In genomic region chr12:54384116-54384515, GRCm38 (mm10) we compare ENCODE assay signal across 28 mouse cellular contexts.
A peak's percentile ranks its signal among the peaks of the same experiment; 100 is the strongest.
DNase-seq lines count a peak whose midpoint lies in the region; ATAC-seq and TF ChIP-seq lines count a peak whose summit lies in the region.
"Had no signal": no experiment of that assay in that cellular context is flagged by ENCODE, and none has a peak within 500 bp of the region (broad histone marks: within the 10 kb centered on the region; RNA-seq: fewer than 3 reads in every experiment).

No protein-coding gene starts in this region.

- TF ChIP-seq POLR2A in limb, embryonic 14.5 days (IDR thresholded peaks at IDR 0.05; ENCODE audit: borderline replicate concordance, extremely low read depth, insufficient read depth, insufficient read length) = no peak

- H3K9ac ChIP-seq in embryonic facial prominence, embryonic 14.5 days (ENCODE audit: low read depth, low read length) = no peak overlapping the region
- H3K9ac ChIP-seq in limb, embryonic 14.5 days (ENCODE audit: low read depth, low read length, severe bottlenecking) = no peak overlapping the region
- H3K9ac ChIP-seq: forebrain, embryonic 13.5 days; heart, embryonic 12.5 days; hindbrain, embryonic 12.5 days; intestine, embryonic 15.5 days; limb, embryonic 13.5 days; liver, embryonic 12.5 days; liver, postnatal 0 days; midbrain, embryonic 15.5 days had no signal

- no peak for ATAC-seq in embryonic facial prominence, embryonic 14.5 days (ENCODE audit: low read depth)
- ATAC-seq in limb, embryonic 14.5 days (ENCODE audit: low FRiP score, low read depth) = no peak
- ATAC-seq in activated CD4-positive, CD25-positive, alpha-beta regulatory T cell, adult 4 months = no peak
- ATAC-seq: forebrain, embryonic 13.5 days; hindbrain, postnatal 0 days; intestine, embryonic 15.5 days; liver, embryonic 12.5 days; liver, postnatal 0 days; midbrain, embryonic 15.5 days had no signal

- no peak overlapping the region for H3K4me2 ChIP-seq in embryonic facial prominence, embryonic 14.5 days (ENCODE audit: low read depth, low read length)
- H3K4me2 ChIP-seq in limb, embryonic 14.5 days (replicated peaks; ENCODE audit: low read depth, low read length, severe bottlenecking) = no peak overlapping the region
- H3K4me2 ChIP-seq: forebrain, embryonic 13.5 days; heart, embryonic 12.5 days; hindbrain, embryonic 12.5 days; intestine, embryonic 15.5 days; limb, embryonic 13.5 days; liver, embryonic 12.5 days; midbrain, embryonic 15.5 days had no signal

- H3K27me3 ChIP-seq in embryonic facial prominence, embryonic 14.5 days (replicated peaks; ENCODE audit: control insufficient read depth, insufficient read depth, low read length) = no peaks in the 10 kb centered on the region
- H3K27me3 ChIP-seq in embryonic facial prominence, embryonic 10.5 days (replicated peaks; ENCODE audit: low read depth, poor library complexity, severe bottlenecking) = no peaks in the 10 kb centered on the region
- H3K27me3 ChIP-seq in limb, embryonic 14.5 days (ENCODE audit: control insufficient read depth, insufficient read depth, low read length) = no peaks in the 10 kb centered on the region
- no peaks in the 10 kb centered on the region for H3K27me3 ChIP-seq in limb, embryonic 10.5 days (ENCODE audit: low read depth, poor library complexity, severe bottlenecking)
- H3K27me3 ChIP-seq: forebrain, embryonic 13.5 days; heart, embryonic 12.5 days; hindbrain, embryonic 12.5 days; intestine, embryonic 15.5 days; limb, embryonic 13.5 days; liver, embryonic 12.5 days; midbrain, embryonic 15.5 days had no signal

- no peak overlapping the region for H3K27ac ChIP-seq in embryonic facial prominence, embryonic 14.5 days (replicated peaks; ENCODE audit: low read depth, low read length)
- no peak overlapping the region for H3K27ac ChIP-seq in embryonic facial prominence, embryonic 10.5 days (replicated peaks)
- H3K27ac ChIP-seq in limb, embryonic 14.5 days (replicated peaks; ENCODE audit: low read depth, low read length) = no peak overlapping the region
- H3K27ac ChIP-seq in limb, embryonic 10.5 days = no peak overlapping the region
- H3K27ac ChIP-seq: forebrain, embryonic 13.5 days; hindbrain, embryonic 12.5 days; hindbrain, postnatal 0 days; intestine, embryonic 15.5 days; layer of hippocampus, adult 2 months; left cerebral cortex, adult 2 months; limb, embryonic 13.5 days; liver, embryonic 12.5 days; midbrain, embryonic 15.5 days had no signal

- no peaks in the 10 kb centered on the region for H3K36me3 ChIP-seq in embryonic facial prominence, embryonic 14.5 days (ENCODE audit: control insufficient read depth, insufficient read depth, low read length)
- H3K36me3 ChIP-seq in embryonic facial prominence, embryonic 10.5 days (replicated peaks) = no peaks in the 10 kb centered on the region
- no peaks in the 10 kb centered on the region for H3K36me3 ChIP-seq in limb, embryonic 14.5 days (ENCODE audit: control insufficient read depth, insufficient read depth, low read length)
- H3K36me3 ChIP-seq in limb, embryonic 10.5 days = no peaks in the 10 kb centered on the region
- H3K36me3 ChIP-seq: heart, embryonic 12.5 days; hindbrain, embryonic 12.5 days; intestine, embryonic 15.5 days; limb, embryonic 13.5 days; liver, embryonic 12.5 days; midbrain, embryonic 15.5 days had no signal

- 19% methylated on average over 3 of the region's 3 CpGs for WGBS in embryonic facial prominence, embryonic 14.5 days
- WGBS in embryonic facial prominence, embryonic 10.5 days = 63% methylated on average over 3 of the region's 3 CpGs
- WGBS in limb, embryonic 14.5 days = 49% methylated on average over 3 of the region's 3 CpGs
- 65% methylated on average over 3 of the region's 3 CpGs for WGBS in limb, embryonic 10.5 days

- peak; percentile 60 for DNase-seq in embryonic facial prominence, embryonic 14.5 days (ENCODE audit: low spot score)
- no peak for DNase-seq in embryonic facial prominence, embryonic 10.5 days (ENCODE audit: low spot score)
- DNase-seq in limb, embryonic 14.5 days (ENCODE audit: low spot score) = peak; percentile 44
- DNase-seq in limb, embryonic 10.5 days (ENCODE audit: low spot score) = no peak
- DNase-seq in retina, postnatal 1 day = peak; percentile 11
- no peak for DNase-seq in retina, embryonic 14.5 days (ENCODE audit: low spot score)
- DNase-seq: adrenal gland, adult 2 months; adrenal gland, postnatal 36 days; cerebellum, adult 2 months; cerebellum, postnatal 14 days; gastrocnemius, postnatal 10 days; kidney, adult 2 months; kidney, postnatal 36 days; liver, postnatal 0 days; right cerebral cortex, postnatal 4 days; thymus, adult 2 months; thymus, postnatal 36 days had no signal

- H3K9me3 ChIP-seq in embryonic facial prominence, embryonic 14.5 days (ENCODE audit: control insufficient read depth, low read length) = no peaks in the 10 kb centered on the region
- H3K9me3 ChIP-seq in embryonic facial prominence, embryonic 10.5 days = no peaks in the 10 kb centered on the region
- no peaks in the 10 kb centered on the region for H3K9me3 ChIP-seq in limb, embryonic 14.5 days (ENCODE audit: control insufficient read depth, low read length)
- H3K9me3 ChIP-seq in limb, embryonic 10.5 days (replicated peaks) = no peaks in the 10 kb centered on the region
- H3K9me3 ChIP-seq: forebrain, embryonic 13.5 days; heart, embryonic 12.5 days; hindbrain, embryonic 12.5 days; intestine, embryonic 15.5 days; limb, embryonic 13.5 days; liver, embryonic 12.5 days; midbrain, embryonic 15.5 days had no signal

- H3K4me1 ChIP-seq in embryonic facial prominence, embryonic 14.5 days (ENCODE audit: control insufficient read depth, insufficient read depth, low read length) = no peaks in the 10 kb centered on the region
- no peaks in the 10 kb centered on the region for H3K4me1 ChIP-seq in embryonic facial prominence, embryonic 10.5 days
- peaks cover 4% of the 10 kb centered on the region; the same call in 1 of the 2 replicates for H3K4me1 ChIP-seq in limb, embryonic 14.5 days (ENCODE audit: control insufficient read depth, insufficient read depth, low read length)
- no peaks in the 10 kb centered on the region for H3K4me1 ChIP-seq in limb, embryonic 10.5 days
- H3K4me1 ChIP-seq: hindbrain, embryonic 12.5 days; limb, embryonic 13.5 days; liver, embryonic 12.5 days; midbrain, embryonic 15.5 days had no signal

- H3K4me3 ChIP-seq in embryonic facial prominence, embryonic 14.5 days (ENCODE audit: low read depth, low read length) = no peak overlapping the region
- no peak overlapping the region for H3K4me3 ChIP-seq in embryonic facial prominence, embryonic 10.5 days
- no peak overlapping the region for H3K4me3 ChIP-seq in limb, embryonic 14.5 days (replicated peaks; ENCODE audit: low read length)
- H3K4me3 ChIP-seq in limb, embryonic 10.5 days = no peak overlapping the region
- H3K4me3 ChIP-seq: forebrain, embryonic 13.5 days; heart, embryonic 12.5 days; hindbrain, embryonic 12.5 days; intestine, embryonic 15.5 days; layer of hippocampus, adult 2 months; left cerebral cortex, adult 2 months; limb, embryonic 13.5 days; liver, embryonic 12.5 days; midbrain, embryonic 15.5 days had no signal

Comparison
In these comparisons a context has a peak if more than half of its experiments do, and no peak if none do; other contexts are left out.
1. DNase-seq: peak in embryonic facial prominence, embryonic 14.5 days (single experiment), limb, embryonic 14.5 days (single experiment) and retina, postnatal 1 day (single experiment); none in embryonic facial prominence, embryonic 10.5 days (single experiment), limb, embryonic 10.5 days (single experiment) and retina, embryonic 14.5 days (single experiment).